Mouse (Mus musculus) midbrain, postnatal 0 days (tissue): Measurements from ENCODE around the gene Gemin6. TPM values are rescaled to one million over a fixed set of nuclear protein-coding genes. Genes with fewer than 3 reads are reported as not detected.
"Not testable (repeated sequence)": the region's sequence is repeated elsewhere in the genome, so short reads cannot be mapped to it uniquely, and the experiment has no call there.

Experiments
- ATAC-seq: fragments of 200-750 bp; cut with Nextera tagmentation; 2 replicates; pipeline ENCODE4 v1.8.0; 2017; ENCODE audit warnings: moderate number of reproducible peaks, mild to moderate bottlenecking, moderate TSS enrichment, moderate library complexity; ENCODE audit not compliant: low FRiP score
- DNase-seq: peaks from one replicate; pipeline ENCODE4 v3.0.0-alpha.2; 2015; ENCODE audit warnings: low spot score
- H3K27ac ChIP-seq: fragments of 300-500 bp; sonication (generic); 2 replicates; pipeline ENCODE4 v1.5.1; 2014; ENCODE audit warnings: low read depth, mild to moderate bottlenecking, low read length, mixed read lengths
- H3K27me3 ChIP-seq: fragments of 300-500 bp; sonication (generic); 2 replicates; pipeline ENCODE4 v1.6.1; 2014; ENCODE audit warnings: low read length, control low read depth, mixed read lengths; ENCODE audit not compliant: insufficient read depth
- H3K36me3 ChIP-seq: fragments of 300-500 bp; sonication (generic); 2 replicates; pipeline ENCODE4 v1.6.1; 2014; ENCODE audit warnings: low read length, control low read depth, mixed read lengths; ENCODE audit not compliant: insufficient read depth
- H3K4me1 ChIP-seq: fragments of 300-500 bp; sonication (generic); 2 replicates; pipeline ENCODE4 v1.6.1; 2014; ENCODE audit warnings: mild to moderate bottlenecking, control low read depth, antibody characterized with exemption, low read length, mixed read lengths; ENCODE audit not compliant: insufficient read depth
- H3K4me2 ChIP-seq: fragments of 300-500 bp; sonication (generic); 2 replicates; pipeline ENCODE4 v1.6.1; 2014; ENCODE audit warnings: low read depth, mild to moderate bottlenecking, low read length, mixed read lengths; ENCODE audit not compliant: poor library complexity, severe bottlenecking
- H3K4me3 ChIP-seq: fragments of 300-500 bp; sonication (generic); 2 replicates; pipeline ENCODE4 v1.5.1; 2014; ENCODE audit warnings: low read depth, mild to moderate bottlenecking, low read length, moderate library complexity
- H3K9ac ChIP-seq: fragments of 300-500 bp; sonication (generic); replicated peaks from 2 replicates; pipeline ENCODE4 v1.6.1; 2014; ENCODE audit warnings: mild to moderate bottlenecking, low read length, moderate library complexity, mixed read lengths; ENCODE audit not compliant: poor library complexity, severe bottlenecking
- H3K9me3 ChIP-seq: fragments of 300-500 bp; sonication (generic); 2 replicates; pipeline ENCODE4 v1.6.1; 2016; ENCODE audit warnings: low read length, control low read depth
- CTCF ChIP-seq: IDR thresholded peaks from 2 replicates; pipeline ENCODE4 v1.5.1; 2016; ENCODE audit warnings: antibody characterized with exemption, mild to moderate bottlenecking
- WGBS: fragments of 180-500 bp; shearing (Covaris S2); extraction: QIAGEN DNeasy Blood & Tissue Kit; methylation state at CpG from one replicate; pipeline ENCODE4 v1.1.7; 2014; 5-methylcytosine and 5-hydroxymethylcytosine counted together
- polyA plus RNA-seq: library from polyadenylated mRNA; unstranded; fragments of >200 nt; fragmentation: Nextera tagmentation; extraction: Ambion mirVana; gene quantifications from 2 replicates; pipeline ENCODE4 v1.2.1, GENCODE M21; 2015
- total RNA-seq: library from RNA; depleted of rRNA; stranded (reverse); fragments of >200 nt; gene quantifications from 2 replicates; pipeline ENCODE4 v1.2.3, GENCODE M21; 2014; rRNA removed

The Gemin6 gene
- total and polyA plus RNA-seq, 2 experiments from 2014 or later, result 9.2 to 14.4 TPM

DNA sequence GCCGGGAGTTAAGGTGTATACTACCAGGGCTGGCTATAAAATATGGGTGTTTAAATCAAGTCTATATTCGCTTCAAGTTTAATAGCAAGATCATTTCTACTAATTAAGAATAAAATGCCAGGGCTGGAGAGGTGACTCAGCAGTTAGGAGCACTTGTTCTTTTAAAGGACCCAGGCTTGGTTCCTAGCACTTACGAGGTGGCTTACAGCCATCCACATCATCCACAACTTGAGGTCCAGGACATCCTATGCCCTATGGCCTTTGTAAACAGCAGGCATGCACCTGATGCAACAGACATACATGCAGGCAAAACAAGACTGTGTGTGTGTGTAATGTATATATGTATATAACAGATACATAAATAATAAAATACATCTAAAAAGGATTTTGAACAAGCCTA, 43.9 kb downstream of the Gemin6 start:
- peaks cover 66% of the 10 kb centered on the region for H3K36me3 ChIP-seq
- no peak for TF ChIP-seq CTCF
- no peak overlapping the region for H3K4me3 ChIP-seq
- H3K27me3 ChIP-seq, result no peaks in the 10 kb centered on the region
- H3K4me1 ChIP-seq, result no peaks in the 10 kb centered on the region
- ATAC-seq, result no peak
- WGBS, result 95% methylated on average over 3 of the region's 3 CpGs
- H3K9ac ChIP-seq, result no peak overlapping the region
- no peak for DNase-seq
- no peak overlapping the region for H3K4me2 ChIP-seq
- H3K9me3 ChIP-seq, result no peaks in the 10 kb centered on the region
- H3K27ac ChIP-seq, result no peak overlapping the region

DNA sequence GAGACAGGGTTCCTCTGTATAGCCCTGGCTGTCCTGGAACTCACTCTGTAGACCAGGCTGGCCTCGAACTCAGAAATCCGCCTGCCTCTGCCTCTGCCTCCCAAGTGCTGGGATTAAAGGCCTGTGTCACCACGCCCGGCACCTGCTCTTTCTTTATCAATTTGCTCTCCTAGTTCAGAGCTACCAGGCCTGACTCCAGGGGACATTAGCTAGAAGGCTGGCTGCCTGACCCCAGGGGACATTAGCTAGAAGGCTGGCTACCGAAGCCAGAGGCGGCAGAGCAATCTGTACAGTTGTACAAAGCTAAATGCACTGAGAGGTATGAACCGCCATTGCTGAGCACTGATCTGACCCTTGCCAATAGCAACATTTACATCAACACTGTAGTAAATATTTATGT, 46.4 kb downstream of the Gemin6 start:
- H3K4me3 ChIP-seq, H3K9ac ChIP-seq, H3K27me3 ChIP-seq, H3K4me1 ChIP-seq, H3K4me2 ChIP-seq, H3K9me3 ChIP-seq, H3K27ac ChIP-seq, DNase-seq, ATAC-seq: not testable (repeated sequence)
- H3K36me3 ChIP-seq, result peaks cover 66% of the 10 kb centered on the region
- WGBS, result 97% methylated on average over 7 of the region's 7 CpGs

Other genes starting within 250 kb of the Gemin6 start
- gene Hnrnpll, start 162.1 kb upstream of the Gemin6 start, total RNA-seq, result 56.1 and 64.5 TPM in 2 replicates
- 36.3 and 38.5 TPM in 2 replicates for gene Hnrnpll, start 162.1 kb upstream of the Gemin6 start, polyA plus RNA-seq
- gene Galm, start 97.0 kb upstream of the Gemin6 start, total RNA-seq, result 1.3 and 1.5 TPM in 2 replicates
- gene Galm, start 97.0 kb upstream of the Gemin6 start, polyA plus RNA-seq, result 1.00 and 1.1 TPM in 2 replicates
- gene Srsf7, start 17.1 kb upstream of the Gemin6 start, total RNA-seq, result 150 and 173 TPM in 2 replicates
- 199 and 224 TPM in 2 replicates for gene Srsf7, start 17.1 kb upstream of the Gemin6 start, polyA plus RNA-seq
- 0.11 TPM in 1 of 2 replicates, not detected in the other for gene Ttc39d, start 17.0 kb upstream of the Gemin6 start, total RNA-seq
- gene Ttc39d, start 17.0 kb upstream of the Gemin6 start, polyA plus RNA-seq, result 0.06 and 0.12 TPM in 2 replicates
- 14.8 and 18.6 TPM in 2 replicates for gene Morn2, start 65.8 kb downstream of the Gemin6 start, total RNA-seq
- gene Morn2, start 65.8 kb downstream of the Gemin6 start, polyA plus RNA-seq, result 50.0 and 52.5 TPM in 2 replicates
- 64.5 and 72.3 TPM in 2 replicates for gene Dhx57, start 66.0 kb downstream of the Gemin6 start, total RNA-seq
- 34.7 and 36.9 TPM in 2 replicates for gene Dhx57, start 66.0 kb downstream of the Gemin6 start, polyA plus RNA-seq
- gene Arhgef33, start 83.0 kb downstream of the Gemin6 start, total RNA-seq, result 3.0 and 7.7 TPM in 2 replicates
- gene Arhgef33, start 83.0 kb downstream of the Gemin6 start, polyA plus RNA-seq, result 2.0 and 2.2 TPM in 2 replicates
- gene Gm10190, start 149.1 kb downstream of the Gemin6 start, total RNA-seq, result not detected in 2 replicates
- gene Gm10190, start 149.1 kb downstream of the Gemin6 start, polyA plus RNA-seq, result 1.8 and 5.0 TPM in 2 replicates